Mouse (Mus musculus) WW6 (cell line): ENCODE measurements around the gene Spef2.
"Not testable (repeated sequence)": the region's sequence is repeated elsewhere in the genome, so short reads cannot be mapped to it uniquely, and the experiment has no call there.

Source experiments
- DNase-seq: peaks from one replicate; pipeline ENCODE4 v3.0.0-alpha.2; 2013; ENCODE audit warnings: low read depth, low spot score

The Spef2 gene

GRCm38 (mm10) chr15:9677343-9678036, 71.2 kb downstream of the Spef2 start:
- no peak for DNase-seq

GRCm38 (mm10) chr15:9668575-9668974, 80.1 kb downstream of the Spef2 start:
- DNase-seq, result no peak

GRCm38 (mm10) chr15:9664948-9665347, 83.7 kb downstream of the Spef2 start:
- not testable (repeated sequence) for DNase-seq

- DNase-seq, result no peak
These were observed 87.5 kb downstream of the Spef2 start for GRCm38 (mm10) chr15:9661215-9661614.

- DNase-seq, result no peak
These were observed 114.2 kb downstream of the Spef2 start for GRCm38 (mm10) chr15:9634471-9634870.

GRCm38 (mm10) chr15:9631657-9632056, 117.0 kb downstream of the Spef2 start:
- DNase-seq, result no peak

- no peak for DNase-seq
These were observed 119.0 kb downstream of the Spef2 start for GRCm38 (mm10) chr15:9629660-9630059.

- no peak for DNase-seq
These were observed 124.0 kb downstream of the Spef2 start for GRCm38 (mm10) chr15:9624619-9625018.

GRCm38 (mm10) chr15:9608177-9608576, 140.5 kb downstream of the Spef2 start:
- no peak for DNase-seq

- no peak for DNase-seq
These were observed 148.6 kb downstream of the Spef2 start for GRCm38 (mm10) chr15:9600088-9600455.

- no peak for DNase-seq
These were observed 149.1 kb downstream of the Spef2 start for GRCm38 (mm10) chr15:9599382-9600087.

GRCm38 (mm10) chr15:9596298-9597060, 152.2 kb downstream of the Spef2 start:
- DNase-seq, result no peak

- no peak for DNase-seq
These were observed 158.7 kb downstream of the Spef2 start for GRCm38 (mm10) chr15:9589939-9590338.

GRCm38 (mm10) chr15:9580470-9581280, 168.0 kb downstream of the Spef2 start:
- no peak for DNase-seq

- no peak for DNase-seq
These were observed 171.4 kb downstream of the Spef2 start for GRCm38 (mm10) chr15:9577303-9577702.

GRCm38 (mm10) chr15:9574796-9575195, 173.9 kb downstream of the Spef2 start:
- DNase-seq, result no peak

- no peak for DNase-seq
These were observed 175.3 kb downstream of the Spef2 start for GRCm38 (mm10) chr15:9573361-9573760.

- DNase-seq, result no peak
These were observed 176.0 kb downstream of the Spef2 start for GRCm38 (mm10) chr15:9572664-9573063.

GRCm38 (mm10) chr15:9571896-9572295, 176.8 kb downstream of the Spef2 start:
- no peak for DNase-seq

- no peak for DNase-seq
These were observed 181.4 kb downstream of the Spef2 start for GRCm38 (mm10) chr15:9567316-9567715.

GRCm38 (mm10) chr15:9565396-9565795, 183.3 kb downstream of the Spef2 start:
- no peak for DNase-seq

- no peak for DNase-seq
These were observed 184.5 kb downstream of the Spef2 start for GRCm38 (mm10) chr15:9564156-9564555.
